Mouse (Mus musculus) embryonic facial prominence, embryonic 11.5 days (tissue): ENCODE data around the gene Fbxl19. TPM values are rescaled to one million over a fixed set of nuclear protein-coding genes. Genes with fewer than 3 reads are reported as not detected.

Experiments
- ATAC-seq: fragments of 200-750 bp; cut with Nextera tagmentation; replicated peaks from 2 replicates; pipeline ENCODE4 v1.8.0; 2017; ENCODE audit warnings: low read depth; ENCODE audit not compliant: insufficient number of reproducible peaks, low FRiP score, low TSS enrichment
- DNase-seq: peaks from one replicate; pipeline ENCODE4 v3.0.0-alpha.2; 2015; ENCODE audit warnings: low spot score
- H3K27ac ChIP-seq: fragments of 300-500 bp; sonication (generic); replicated peaks from 2 replicates; pipeline ENCODE4 v1.5.1; 2014; ENCODE audit warnings: mild to moderate bottlenecking, low read depth, low read length, control low read depth
- H3K27me3 ChIP-seq: fragments of 300-500 bp; sonication (generic); 2 replicates; pipeline ENCODE4 v1.6.1; 2014; ENCODE audit warnings: mild to moderate bottlenecking, low read length, moderate library complexity, mixed read lengths; ENCODE audit not compliant: control insufficient read depth, insufficient read depth
- H3K36me3 ChIP-seq: fragments of 300-500 bp; sonication (generic); replicated peaks from 2 replicates; pipeline ENCODE4 v1.6.1; 2014; ENCODE audit warnings: low read depth, mild to moderate bottlenecking, low read length, moderate library complexity, mixed read lengths; ENCODE audit not compliant: control insufficient read depth, insufficient read depth
- H3K4me1 ChIP-seq: fragments of 300-500 bp; sonication (generic); 2 replicates; pipeline ENCODE4 v1.6.1; 2014; ENCODE audit warnings: low read length, mixed read lengths; ENCODE audit not compliant: control insufficient read depth, insufficient read depth
- H3K4me2 ChIP-seq: fragments of 300-500 bp; sonication (generic); 2 replicates; pipeline ENCODE4 v1.6.1; 2014; ENCODE audit warnings: low read depth, mild to moderate bottlenecking, control low read depth, low read length, moderate library complexity
- H3K4me3 ChIP-seq: fragments of 300-500 bp; sonication (generic); 2 replicates; pipeline ENCODE4 v1.5.1; 2014; ENCODE audit warnings: low read depth, low read length, control low read depth
- H3K9ac ChIP-seq: fragments of 300-500 bp; sonication (generic); replicated peaks from 2 replicates; pipeline ENCODE4 v1.6.1; 2014; ENCODE audit warnings: mild to moderate bottlenecking, control low read depth, low read length
- H3K9me3 ChIP-seq: fragments of 300-500 bp; sonication (generic); replicated peaks from 2 replicates; pipeline ENCODE4 v1.6.1; 2016; ENCODE audit warnings: mild to moderate bottlenecking, low read length, inconsistent platforms, mixed read lengths; ENCODE audit not compliant: control insufficient read depth
- WGBS: fragments of 180-500 bp; shearing (Covaris S2); extraction: QIAGEN DNeasy Blood & Tissue Kit; methylation state at CpG from one replicate; pipeline ENCODE4 v1.1.7; 2014; 5-methylcytosine and 5-hydroxymethylcytosine counted together
- microRNA counts: library from miRNA; unstranded; fragments of <30 nt; microRNA quantifications from one replicate; lab custom pipeline; 2016
- microRNA-seq: library from miRNA; unstranded; fragments of <30 nt; microRNA quantifications from one replicate; pipeline ENCODE4, GENCODE M21; 2016; ENCODE audit warnings: borderline number of aligned reads
- polyA plus RNA-seq: library from polyadenylated mRNA; unstranded; fragments of >200 nt; fragmentation: Nextera tagmentation; extraction: Ambion mirVana; gene quantifications from 2 replicates; pipeline ENCODE4 v1.2.1, GENCODE M21; 2014

The Fbxl19 gene
- polyA plus RNA-seq, 1 experiment from 2014 or later, result 9.4 TPM

- H3K27ac ChIP-seq, result no peak overlapping the region
- H3K4me3 ChIP-seq, result no peak overlapping the region
- no peak for ATAC-seq
- H3K4me1 ChIP-seq, result no peaks in the 10 kb centered on the region
- no peak overlapping the region for H3K4me2 ChIP-seq
- H3K36me3 ChIP-seq, result no peaks in the 10 kb centered on the region; the same call in 1 of the 2 replicates
- no peak for DNase-seq
- WGBS, result 87% methylated on average over 19 of the region's 19 CpGs
- no peak overlapping the region for H3K9ac ChIP-seq
- H3K9me3 ChIP-seq, result no peaks in the 10 kb centered on the region
- no peaks in the 10 kb centered on the region for H3K27me3 ChIP-seq
Observed at GRCm38 (mm10) chr7:127814241-127814921, 70.0 kb downstream of the Fbxl19 start.

GRCm38 (mm10) chr7:127815116-127815665, 70.8 kb downstream of the Fbxl19 start:
- DNase-seq (no peak), ATAC-seq (no peak)
- Histone ChIP-seq H3K36me3 (no peaks in the 10 kb centered on the region; the same call in 1 of the 2 replicates), H3K4me1 (no peaks in the 10 kb centered on the region), H3K4me3 (no peak overlapping the region), H3K9me3 (no peaks in the 10 kb centered on the region), H3K27me3 (no peaks in the 10 kb centered on the region), H3K9ac (no peak overlapping the region), H3K4me2 (no peak overlapping the region), H3K27ac (no peak overlapping the region)
- 89% methylated on average over 15 of the region's 15 CpGs for WGBS

- H3K27ac ChIP-seq, result no peak overlapping the region
- H3K9me3 ChIP-seq, result no peaks in the 10 kb centered on the region
- H3K4me1 ChIP-seq, result no peaks in the 10 kb centered on the region
- H3K9ac ChIP-seq, result no peak overlapping the region
- 62% methylated on average over 15 of the region's 15 CpGs for WGBS
- no peak overlapping the region for H3K4me3 ChIP-seq
- ATAC-seq (no peak; the same call in 1 of the 2 replicates), DNase-seq (no peak)
- no peaks in the 10 kb centered on the region for H3K27me3 ChIP-seq
- H3K36me3 ChIP-seq, result no peaks in the 10 kb centered on the region
- no peak overlapping the region for H3K4me2 ChIP-seq
Observed at GRCm38 (mm10) chr7:127815954-127816821, 71.8 kb downstream of the Fbxl19 start.

- no peak overlapping the region for H3K9ac ChIP-seq
- DNase-seq, result no peak
- no peak overlapping the region for H3K27ac ChIP-seq
- no peak overlapping the region for H3K4me3 ChIP-seq
- H3K36me3 ChIP-seq, result no peaks in the 10 kb centered on the region
- WGBS, result 72% methylated on average over 7 of the region's 7 CpGs
- H3K4me1 ChIP-seq, result no peaks in the 10 kb centered on the region
- ATAC-seq, result no peak
- no peak overlapping the region for H3K4me2 ChIP-seq
- H3K27me3 ChIP-seq, result no peaks in the 10 kb centered on the region
- H3K9me3 ChIP-seq, result no peaks in the 10 kb centered on the region
Observed at GRCm38 (mm10) chr7:127817053-127817452, 72.7 kb downstream of the Fbxl19 start.

- Histone ChIP-seq H3K27me3 (no peaks in the 10 kb centered on the region), H3K36me3 (no peaks in the 10 kb centered on the region), H3K27ac (no peak overlapping the region), H3K9me3 (no peaks in the 10 kb centered on the region), H3K4me1 (no peaks in the 10 kb centered on the region), H3K9ac (no peak overlapping the region), H3K4me2 (no peak overlapping the region), H3K4me3 (no peak overlapping the region)
- ATAC-seq (no peak), DNase-seq (no peak)
- 96% methylated on average over 5 of the region's 5 CpGs for WGBS
Observed at GRCm38 (mm10) chr7:127817776-127818175, 73.4 kb downstream of the Fbxl19 start.

MicroRNAs encoded within 50 kb of the gene (microRNA counts, 519-probe panel; counts per million panel counts)
- 2,810 counts per million, percentile 34 among the panel's probes with 10 or more counts for microRNA mmu-miR-762 (lab: Ali Mortazavi, UCI)

Small RNAs within 50 kb of the gene (microRNA-seq; reads per million reads assigned to microRNA genes)
- gene Mir762, result not detected

Other genes starting within 250 kb of the Fbxl19 start
- 41.9 and 47.5 TPM in 2 replicates for gene Srcap, start 232.6 kb upstream of the Fbxl19 start, polyA plus RNA-seq
- gene Gm42715, start 225.0 kb upstream of the Fbxl19 start, polyA plus RNA-seq, result 16.1 and 16.3 TPM in 2 replicates
- gene Tmem265, start 183.2 kb upstream of the Fbxl19 start, polyA plus RNA-seq, result 4.8 and 5.7 TPM in 2 replicates
- gene Phkg2, start 171.2 kb upstream of the Fbxl19 start, polyA plus RNA-seq, result 42.9 and 45.8 TPM in 2 replicates
- 13.6 and 14.1 TPM in 2 replicates for gene Ccdc189, start 155.9 kb upstream of the Fbxl19 start, polyA plus RNA-seq
- gene Rnf40, start 155.8 kb upstream of the Fbxl19 start, polyA plus RNA-seq, result 31.7 and 31.8 TPM in 2 replicates
- gene Zfp629, start 128.7 kb upstream of the Fbxl19 start, polyA plus RNA-seq, result 27.3 and 27.5 TPM in 2 replicates
- gene Bcl7c, start 35.6 kb upstream of the Fbxl19 start, polyA plus RNA-seq, result 84.9 and 86.6 TPM in 2 replicates
- gene Ctf1, start 31.8 kb upstream of the Fbxl19 start, polyA plus RNA-seq, result 17.5 and 19.0 TPM in 2 replicates
- 0.15 and 0.59 TPM in 2 replicates for gene Ctf2, start 12.4 kb upstream of the Fbxl19 start, polyA plus RNA-seq
- gene Orai3, start 25.3 kb downstream of the Fbxl19 start, polyA plus RNA-seq, result 8.6 and 8.7 TPM in 2 replicates
- 21.7 and 22.0 TPM in 2 replicates for gene Setd1a, start 32.1 kb downstream of the Fbxl19 start, polyA plus RNA-seq
- not detected in 2 replicates for gene Gm49388, start 41.1 kb downstream of the Fbxl19 start, polyA plus RNA-seq
- gene Hsd3b7, start 56.1 kb downstream of the Fbxl19 start, polyA plus RNA-seq, result 8.2 and 8.3 TPM in 2 replicates
- 13.0 and 14.3 TPM in 2 replicates for gene Stx4a, start 79.8 kb downstream of the Fbxl19 start, polyA plus RNA-seq
- gene Stx1b, start 80.0 kb downstream of the Fbxl19 start, polyA plus RNA-seq, result 4.7 and 4.9 TPM in 2 replicates
- gene Zfp646, start 131.7 kb downstream of the Fbxl19 start, polyA plus RNA-seq, result 14.4 and 14.9 TPM in 2 replicates
- gene Zfp668, start 132.3 kb downstream of the Fbxl19 start, polyA plus RNA-seq, result 20.9 and 21.0 TPM in 2 replicates
- 0.22 and 0.28 TPM in 2 replicates for gene Prss53, start 146.4 kb downstream of the Fbxl19 start, polyA plus RNA-seq
- not detected in 2 replicates for gene Gm21974, start 150.9 kb downstream of the Fbxl19 start, polyA plus RNA-seq
- gene Vkorc1, start 151.1 kb downstream of the Fbxl19 start, polyA plus RNA-seq, result 64.5 and 67.4 TPM in 2 replicates
- gene Bckdk, start 159.5 kb downstream of the Fbxl19 start, polyA plus RNA-seq, result 99.1 and 116 TPM in 2 replicates
- 49.5 and 55.2 TPM in 2 replicates for gene Kat8, start 168.0 kb downstream of the Fbxl19 start, polyA plus RNA-seq
- 8.7 and 9.0 TPM in 2 replicates for gene Prss8, start 185.6 kb downstream of the Fbxl19 start, polyA plus RNA-seq
- gene Prss36, start 202.2 kb downstream of the Fbxl19 start, polyA plus RNA-seq, result 11.0 and 12.2 TPM in 2 replicates
- 52.5 and 57.7 TPM in 2 replicates for gene Fus, start 222.9 kb downstream of the Fbxl19 start, polyA plus RNA-seq
- gene Pycard, start 249.3 kb downstream of the Fbxl19 start, polyA plus RNA-seq, result 7.3 TPM in 2 replicates